Mouse (Mus musculus) cortical plate, adult 2 months (tissue): ENCODE data around the gene Furin.

Source experiments
- CTCF ChIP-seq: fragments of 200-500 bp; IDR thresholded peaks from 2 replicates; pipeline ENCODE4 v1.5.1; 2011; ENCODE audit warnings: mild to moderate bottlenecking, control low read depth, low read length; ENCODE audit not compliant: insufficient read depth; ENCODE audit errors: extremely low read depth
- POLR2A ChIP-seq: fragments of 200-500 bp; IDR thresholded peaks from 2 replicates; pipeline ENCODE4 v1.6.1; 2011; ENCODE audit warnings: mild to moderate bottlenecking, low read length, control low read depth; ENCODE audit not compliant: insufficient read depth; ENCODE audit errors: extremely low read depth

- TF ChIP-seq CTCF (peak; percentile 62), POLR2A (peak; percentile 97)
Measured at GRCm38 (mm10) chr7:80339793-80340628, 65.2 kb downstream of the Furin start.
